ENCODE assay signal across 16 mouse cellular contexts in genomic region chr11:112835468-112836092, GRCm38 (mm10). TPM values are rescaled to one million over a fixed set of nuclear protein-coding genes. Genes with fewer than 3 reads are reported as not detected.
DNase-seq lines count a peak whose midpoint lies in the region; ATAC-seq lines count a peak whose summit lies in the region.
"Had no signal": no experiment of that assay in that cellular context is flagged by ENCODE, and none has a peak within 500 bp of the region (broad histone marks: within the 10 kb centered on the region; RNA-seq: fewer than 3 reads in every experiment).

No protein-coding gene starts in this region.

- H3K9ac ChIP-seq in embryonic facial prominence, embryonic 14.5 days (ENCODE audit: low read depth, low read length) = no peak overlapping the region
- H3K9ac ChIP-seq in neural tube, embryonic 15.5 days (replicated peaks) = no peak overlapping the region
- H3K9ac ChIP-seq in hindbrain, embryonic 14.5 days = no peak overlapping the region
- H3K9ac ChIP-seq: stomach, embryonic 15.5 days had no signal

- peak; percentile 26; the same call in 1 of the 2 replicates for ATAC-seq in embryonic facial prominence, embryonic 14.5 days (ENCODE audit: low read depth)
- no peak for ATAC-seq in neural tube, embryonic 15.5 days (ENCODE audit: low FRiP score)
- ATAC-seq in hindbrain, embryonic 14.5 days (ENCODE audit: low FRiP score) = no peak

- H3K4me1 ChIP-seq in embryonic facial prominence, embryonic 14.5 days (ENCODE audit: control insufficient read depth, insufficient read depth, low read length) = peaks cover 5% of the 10 kb centered on the region
- peaks cover 19% of the 10 kb centered on the region for H3K4me1 ChIP-seq in neural tube, embryonic 15.5 days
- H3K4me1 ChIP-seq in hindbrain, embryonic 14.5 days (replicated peaks; ENCODE audit: control insufficient read depth, insufficient read depth, low read length) = 0 out of 2 replicates have a peak, but pooled peaks cover 10% of the 10 kb centered on the region

- no peaks in the 10 kb centered on the region for H3K27me3 ChIP-seq in embryonic facial prominence, embryonic 14.5 days (replicated peaks; ENCODE audit: control insufficient read depth, insufficient read depth, low read length)
- H3K27me3 ChIP-seq in neural tube, embryonic 15.5 days (replicated peaks) = no peaks in the 10 kb centered on the region
- no peaks in the 10 kb centered on the region for H3K27me3 ChIP-seq in hindbrain, embryonic 14.5 days (ENCODE audit: control insufficient read depth, insufficient read depth, low read length)
- H3K27me3 ChIP-seq: stomach, embryonic 15.5 days had no signal

- H3K9me3 ChIP-seq in embryonic facial prominence, embryonic 14.5 days (ENCODE audit: control insufficient read depth, low read length) = no peaks in the 10 kb centered on the region
- no peaks in the 10 kb centered on the region for H3K9me3 ChIP-seq in neural tube, embryonic 15.5 days (replicated peaks)
- H3K9me3 ChIP-seq in hindbrain, embryonic 14.5 days (ENCODE audit: control insufficient read depth, low read length) = no peaks in the 10 kb centered on the region
- H3K9me3 ChIP-seq: stomach, embryonic 15.5 days had no signal

- H3K27ac ChIP-seq in embryonic facial prominence, embryonic 14.5 days (replicated peaks; ENCODE audit: low read depth, low read length) = no peak overlapping the region
- H3K27ac ChIP-seq in neural tube, embryonic 15.5 days (replicated peaks) = no peak overlapping the region
- no peak overlapping the region for H3K27ac ChIP-seq in hindbrain, embryonic 14.5 days
- H3K27ac ChIP-seq: stomach, embryonic 15.5 days had no signal

- no peak overlapping the region for H3K4me2 ChIP-seq in embryonic facial prominence, embryonic 14.5 days (ENCODE audit: low read depth, low read length)
- H3K4me2 ChIP-seq in neural tube, embryonic 15.5 days = no peak overlapping the region
- no peak overlapping the region for H3K4me2 ChIP-seq in hindbrain, embryonic 14.5 days (replicated peaks)
- H3K4me2 ChIP-seq: heart, embryonic 11.5 days; midbrain, embryonic 11.5 days; stomach, embryonic 15.5 days had no signal

- 38% methylated on average over 7 of the region's 7 CpGs for WGBS in embryonic facial prominence, embryonic 14.5 days
- WGBS in large intestine, adult 2 months = 21% methylated on average over 7 of the region's 7 CpGs
- WGBS in neural tube, embryonic 15.5 days = 50% methylated on average over 7 of the region's 7 CpGs
- 62% methylated on average over 7 of the region's 7 CpGs for WGBS in hindbrain, embryonic 14.5 days

- peak; percentile 46 for DNase-seq in left cerebral cortex, postnatal 4 days
- no peak for DNase-seq in left cerebral cortex, adult 11 months (ENCODE audit: low spot score)
- peak; percentile 37 for DNase-seq in embryonic facial prominence, embryonic 14.5 days (ENCODE audit: low spot score)
- peak; percentile 42 for DNase-seq in large intestine, adult 2 months (ENCODE audit: low read depth, low spot score)
- peak; percentile 54 for DNase-seq in mesoderm, embryonic 11.5 days (ENCODE audit: low read depth, low spot score)
- DNase-seq in hindbrain, embryonic 14.5 days (ENCODE audit: low spot score) = no peak
- DNase-seq: adrenal gland, adult 8-10 months; cerebellum, postnatal 36 days; gastrocnemius, postnatal 36 days; kidney, postnatal 14 days; layer of hippocampus, postnatal 36 days; thymus, postnatal 36 days had no signal

- H3K4me3 ChIP-seq in embryonic facial prominence, embryonic 14.5 days (ENCODE audit: low read depth, low read length) = no peak overlapping the region
- no peak overlapping the region for H3K4me3 ChIP-seq in neural tube, embryonic 15.5 days (replicated peaks)
- no peak overlapping the region for H3K4me3 ChIP-seq in hindbrain, embryonic 14.5 days (replicated peaks; ENCODE audit: low read length)
- H3K4me3 ChIP-seq: stomach, embryonic 15.5 days had no signal

- intact Hi-C loops in left cerebral cortex, postnatal 4 days (cut with DNase I) = no loop called here

- no peaks in the 10 kb centered on the region for H3K36me3 ChIP-seq in embryonic facial prominence, embryonic 14.5 days (ENCODE audit: control insufficient read depth, insufficient read depth, low read length)
- H3K36me3 ChIP-seq in neural tube, embryonic 15.5 days = no peaks in the 10 kb centered on the region
- no peaks in the 10 kb centered on the region for H3K36me3 ChIP-seq in hindbrain, embryonic 14.5 days (replicated peaks; ENCODE audit: control insufficient read depth, insufficient read depth)
- H3K36me3 ChIP-seq: stomach, embryonic 15.5 days had no signal

RNA-seq across cellular contexts. Expression of gene Sox9, which starts 53.6 kb away (rescaled TPM):
- 10 to 100 TPM; 21.3 to 21.4 TPM for total RNA-seq in left cerebral cortex, postnatal 4 days (2021)
- polyA plus RNA-seq in embryonic facial prominence, embryonic 14.5 days (2014; fragmentation: Nextera tagmentation; extraction: Ambion mirVana) = 48.0 and 61.8 TPM in 2 replicates
- 7.5 and 10.3 TPM in 2 replicates for polyA plus RNA-seq in large intestine, adult 2 months (2012; rRNA removed)
- 35.1 and 38.8 TPM in 2 replicates for polyA plus RNA-seq in neural tube, embryonic 15.5 days (2015; fragmentation: Nextera tagmentation; extraction: Ambion mirVana)
- 44.2 and 49.0 TPM in 2 replicates for polyA plus RNA-seq in hindbrain, embryonic 14.5 days (2014; fragmentation: Nextera tagmentation; extraction: Ambion mirVana)

Comparison
In these comparisons a context has a peak if more than half of its experiments do, and no peak if none do; other contexts are left out.
1. DNase-seq: peak in left cerebral cortex, postnatal 4 days (single experiment), embryonic facial prominence, embryonic 14.5 days (single experiment), large intestine, adult 2 months (single experiment) and mesoderm, embryonic 11.5 days (single experiment); none in left cerebral cortex, adult 11 months (single experiment) and hindbrain, embryonic 14.5 days (single experiment).